Mouse (Mus musculus): ENCODE data around the gene Hacd3. TPM values are rescaled to one million over a fixed set of nuclear protein-coding genes. Genes with fewer than 3 reads are reported as not detected.

The Hacd3 gene
- polyA plus RNA-seq, 1 experiment = 153 TPM

DNA sequence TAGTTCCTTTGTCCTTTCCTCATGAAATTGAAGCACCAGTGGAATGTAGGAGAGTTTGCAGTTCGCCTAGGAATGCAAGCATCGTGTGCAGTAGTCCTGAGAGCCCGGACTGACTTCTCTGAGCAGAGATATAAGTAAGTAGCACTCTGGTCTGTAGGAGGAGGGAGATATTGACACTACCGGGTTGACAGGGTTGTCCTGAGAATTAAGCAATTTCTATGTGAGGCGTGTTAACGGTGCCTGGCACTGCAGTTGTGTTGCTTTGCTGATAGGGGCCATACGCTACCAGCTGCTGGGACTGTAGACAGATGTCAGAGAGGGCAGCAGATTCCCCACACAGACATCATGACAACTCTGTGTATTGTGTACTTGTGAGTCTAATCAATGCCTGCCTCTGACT is 68.3 kb downstream of the Hacd3 start:
- no peak for DNase-seq (ENCODE audit: extremely low spot score in 1 of 2, low spot score in 1 of 2)

DNA sequence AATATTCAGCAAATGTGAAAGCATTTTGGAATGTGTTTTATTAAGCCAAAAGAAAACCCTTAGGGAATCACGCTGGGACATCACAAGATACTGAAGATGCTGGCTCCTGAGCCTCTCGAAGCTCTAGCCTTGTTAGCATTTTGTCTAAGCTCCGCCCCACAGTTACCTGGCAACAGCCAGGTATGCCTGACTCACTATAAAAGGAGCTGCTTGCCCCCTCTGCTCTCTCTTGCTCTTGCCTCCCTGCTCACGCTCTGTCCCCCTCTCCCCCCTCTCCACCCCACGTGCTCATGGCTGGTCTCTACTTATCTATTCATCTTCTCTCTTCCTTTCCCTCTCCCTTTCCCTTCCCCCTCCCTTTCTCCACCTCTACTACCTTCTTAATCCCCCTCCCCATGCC is 69.4 kb downstream of the Hacd3 start:
- DNase-seq (ENCODE audit: extremely low spot score in 1 of 2, low spot score in 1 of 2) = no peak

DNA sequence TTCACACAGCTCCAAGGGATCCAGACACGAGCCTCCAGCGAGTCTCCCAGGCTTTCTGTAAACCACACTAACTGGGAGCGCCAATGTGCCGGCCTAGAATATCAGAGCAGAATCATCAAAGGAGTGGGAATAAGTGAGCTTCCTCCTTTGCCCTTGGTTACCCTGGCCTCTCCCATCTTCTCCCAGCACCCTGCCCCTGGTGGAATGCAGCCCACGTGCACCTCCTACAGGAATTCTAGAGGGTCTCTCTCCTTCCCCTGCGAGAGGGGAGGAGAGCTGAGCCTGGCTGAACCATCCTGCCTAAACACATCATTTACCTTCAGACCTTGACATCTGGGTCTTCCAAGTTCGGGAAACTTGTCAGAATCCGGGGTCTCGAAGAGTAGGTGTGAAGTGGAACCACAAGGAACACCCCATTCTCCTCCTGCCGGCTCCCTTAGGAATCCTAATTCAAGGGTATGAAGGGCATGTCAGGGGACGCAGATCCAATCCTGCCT is 70.3 kb downstream of the Hacd3 start, which contains the start of gene Slc24a1:
TSS of gene Slc24a1 (minus strand) at position 447 of the 497 bp plus-strand sequence.
- no peak for DNase-seq (ENCODE audit: extremely low spot score in 1 of 2, low spot score in 1 of 2)

GRCm38 (mm10) chr9:64947483-64948095 is 73.9 kb downstream of the Hacd3 start:
- no peak for DNase-seq (ENCODE audit: extremely low spot score in 1 of 2, low spot score in 1 of 2)

DNA sequence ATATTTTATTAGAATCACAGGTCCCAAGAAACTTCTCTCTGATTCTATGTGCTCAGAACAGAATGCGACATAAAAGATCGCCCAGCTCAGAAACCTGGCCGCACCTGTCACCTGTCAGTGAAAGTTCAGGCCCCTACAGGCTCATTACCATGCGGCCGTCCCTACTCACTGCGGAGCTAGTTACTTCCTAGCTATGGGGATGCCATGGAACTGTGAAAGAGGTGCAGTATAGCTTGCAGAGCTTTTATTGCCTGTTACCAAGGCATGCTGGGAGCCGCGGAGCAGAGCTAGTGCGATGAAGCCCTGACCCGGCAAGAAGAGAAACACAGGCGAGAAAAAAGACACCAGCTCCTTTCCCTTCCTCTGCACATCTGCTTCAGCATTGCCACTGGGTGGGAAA is 77.5 kb downstream of the Hacd3 start:
- no peak for DNase-seq (ENCODE audit: extremely low spot score in 1 of 2, low spot score in 1 of 2)

- no peak for DNase-seq (ENCODE audit: extremely low spot score in 1 of 2, low spot score in 1 of 2)
Measured at GRCm38 (mm10) chr9:64941650-64942049, 79.8 kb downstream of the Hacd3 start.

DNA sequence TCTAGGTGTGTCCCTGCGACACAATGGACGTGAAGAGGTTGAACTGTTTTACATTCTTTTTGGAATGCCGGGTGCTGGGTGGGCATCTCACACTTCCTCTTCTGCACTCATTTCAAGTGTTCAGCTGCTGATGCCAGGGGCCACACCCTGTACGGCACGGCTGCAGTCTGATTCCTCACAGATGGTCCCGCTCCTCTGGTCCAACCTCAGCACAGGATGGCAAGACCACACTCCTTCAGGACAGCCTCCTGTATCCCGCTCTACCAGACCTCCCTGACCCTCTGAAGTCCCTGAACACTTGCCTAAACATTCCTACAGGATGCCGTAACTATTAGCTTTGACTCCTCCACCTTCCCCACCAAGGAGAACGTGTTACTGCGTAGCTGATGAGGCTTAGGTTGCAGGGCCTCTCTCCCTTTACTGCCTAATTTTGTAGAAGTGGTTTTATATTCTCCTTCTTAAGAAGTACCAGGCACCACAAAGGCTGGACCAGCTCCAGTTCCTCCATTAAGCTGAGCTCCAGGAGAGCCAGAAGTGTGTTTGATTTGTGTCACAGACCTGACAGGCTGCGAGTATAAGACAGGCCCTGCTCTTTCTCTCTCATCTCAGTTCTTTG is 80.7 kb downstream of the Hacd3 start:
- no peak for DNase-seq (ENCODE audit: extremely low spot score in 1 of 2, low spot score in 1 of 2)

- DNase-seq (ENCODE audit: extremely low spot score in 1 of 2, low spot score in 1 of 2) = no peak
Measured at GRCm38 (mm10) chr9:64939790-64940189, 81.7 kb downstream of the Hacd3 start.

GRCm38 (mm10) chr9:64939281-64939680 is 82.2 kb downstream of the Hacd3 start:
- no peak for DNase-seq (ENCODE audit: extremely low spot score in 1 of 2, low spot score in 1 of 2)

DNA sequence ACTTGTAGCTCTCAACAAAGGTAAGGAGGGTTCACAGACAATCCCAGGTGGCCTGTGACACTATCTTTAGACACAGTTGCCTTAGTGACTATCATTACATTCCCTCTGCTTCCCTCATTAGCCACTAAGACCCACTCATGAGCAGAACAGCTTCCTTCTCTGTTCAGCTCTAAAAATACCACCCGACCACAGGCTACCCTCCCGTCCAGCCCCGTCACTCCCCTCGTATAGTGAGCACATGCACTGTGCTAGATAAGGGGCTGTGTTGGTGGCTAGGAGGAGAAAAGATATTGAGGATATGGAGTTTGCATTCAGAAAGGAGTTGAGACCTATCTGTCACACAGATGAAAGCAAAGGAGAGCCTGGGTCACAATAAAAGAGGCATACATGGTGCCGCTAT is 83.0 kb downstream of the Hacd3 start:
- DNase-seq (ENCODE audit: extremely low spot score in 1 of 2, low spot score in 1 of 2) = no peak

DNA sequence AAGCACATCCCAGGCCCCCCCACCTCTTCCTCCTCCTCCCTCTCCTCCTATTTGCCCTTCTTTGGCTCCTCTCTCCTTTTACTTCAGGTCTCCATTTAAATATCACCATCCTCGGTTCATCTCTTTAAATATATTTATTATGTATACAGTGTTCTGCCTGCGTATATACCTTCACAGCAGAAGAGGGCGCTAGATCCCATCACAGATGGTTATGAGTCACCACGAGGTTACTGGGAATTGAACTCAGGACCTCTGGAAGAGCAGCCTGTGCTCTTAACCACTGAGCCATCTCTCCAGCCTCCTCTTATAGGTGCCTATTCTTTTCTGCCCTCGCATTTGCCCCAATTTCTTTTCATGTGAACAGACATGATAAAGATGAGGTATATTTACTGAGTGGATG is 84.0 kb downstream of the Hacd3 start:
- DNase-seq (ENCODE audit: extremely low spot score in 1 of 2, low spot score in 1 of 2) = no peak

Other genes with a start within 250 kb of the Hacd3 start
- gene Dennd4a, start 210.4 kb downstream of the Hacd3 start, polyA plus RNA-seq (2012; rRNA removed) = 32.3 and 32.5 TPM in 2 replicates
- 0.08 and 0.14 TPM in 2 replicates for gene Slc24a1, start 70.1 kb downstream of the Hacd3 start, polyA plus RNA-seq (2012; rRNA removed)
- gene Ints14, start 60.8 kb downstream of the Hacd3 start, polyA plus RNA-seq (2012; rRNA removed) = 19.2 and 20.4 TPM in 2 replicates
- gene Dpp8, start 10.7 kb upstream of the Hacd3 start, polyA plus RNA-seq (2012; rRNA removed) = 73.5 and 76.7 TPM in 2 replicates
- gene Igdcc4, start 79.8 kb upstream of the Hacd3 start, polyA plus RNA-seq (2012; rRNA removed) = 27.7 and 30.9 TPM in 2 replicates
- 2.6 and 3.1 TPM in 2 replicates for gene Igdcc3, start 119.5 kb upstream of the Hacd3 start, polyA plus RNA-seq (2012; rRNA removed)
- 3.9 TPM in 2 replicates for gene Parp16, start 173.7 kb upstream of the Hacd3 start, polyA plus RNA-seq (2012; rRNA removed)
- gene Cilp, start 243.5 kb upstream of the Hacd3 start, polyA plus RNA-seq (2012; rRNA removed) = 0.08 TPM in 2 replicates